Mouse (Mus musculus): ENCODE measurements around the gene Ms4a7.

Gene Ms4a7

GRCm38 (mm10) chr19:11335932-11336331 lies at the start of gene Ms4a7:
Ms4a7 (minus strand) TSS chr19:11336146.
- no peak for TF ChIP-seq GATA4 (IDR thresholded peaks at IDR 0.05; ENCODE audit: insufficient replicate concordance, low read length)

- TF ChIP-seq GATA4 (IDR thresholded peaks at IDR 0.05; ENCODE audit: insufficient replicate concordance, low read length): no peak
These were observed 40.5 kb upstream of the Ms4a7 start for GRCm38 (mm10) chr19:11376399-11376798.

- TF ChIP-seq GATA4 (IDR thresholded peaks at IDR 0.05; ENCODE audit: insufficient replicate concordance, low read length): no peak
These were observed 39.3 kb upstream of the Ms4a7 start, which contains the start of gene Ms4a4a for GRCm38 (mm10) chr19:11375273-11375672. Ms4a4a (plus strand) TSS chr19:11375523.

GRCm38 (mm10) chr19:11371181-11371580 lies 35.2 kb upstream of the Ms4a7 start:
- no peak for TF ChIP-seq GATA4 (IDR thresholded peaks at IDR 0.05; ENCODE audit: insufficient replicate concordance, low read length)

GRCm38 (mm10) chr19:11368310-11368709 lies 32.4 kb upstream of the Ms4a7 start:
- no peak for TF ChIP-seq GATA4 (IDR thresholded peaks at IDR 0.05; ENCODE audit: insufficient replicate concordance, low read length)

- no peak for TF ChIP-seq GATA4 (IDR thresholded peaks at IDR 0.05; ENCODE audit: insufficient replicate concordance, low read length)
These were observed 26.1 kb upstream of the Ms4a7 start for GRCm38 (mm10) chr19:11362002-11362401.

GRCm38 (mm10) chr19:11360106-11360505 lies 24.2 kb upstream of the Ms4a7 start:
- no peak for TF ChIP-seq GATA4 (IDR thresholded peaks at IDR 0.05; ENCODE audit: insufficient replicate concordance, low read length)

GRCm38 (mm10) chr19:11355730-11356129 lies 19.8 kb upstream of the Ms4a7 start:
- TF ChIP-seq GATA4 (IDR thresholded peaks at IDR 0.05; ENCODE audit: insufficient replicate concordance, low read length): no peak

- TF ChIP-seq GATA4 (IDR thresholded peaks at IDR 0.05; ENCODE audit: insufficient replicate concordance, low read length): no peak
These were observed 15.9 kb upstream of the Ms4a7 start for GRCm38 (mm10) chr19:11351878-11352277.

GRCm38 (mm10) chr19:11349698-11350481 lies 13.9 kb upstream of the Ms4a7 start:
- no peak for TF ChIP-seq GATA4 (IDR thresholded peaks at IDR 0.05; ENCODE audit: insufficient replicate concordance, low read length)

GRCm38 (mm10) chr19:11343992-11344391 lies 8.0 kb upstream of the Ms4a7 start:
- no peak for TF ChIP-seq GATA4 (IDR thresholded peaks at IDR 0.05; ENCODE audit: insufficient replicate concordance, low read length)

GRCm38 (mm10) chr19:11343147-11343546 lies 7.2 kb upstream of the Ms4a7 start:
- TF ChIP-seq GATA4 (IDR thresholded peaks at IDR 0.05; ENCODE audit: insufficient replicate concordance, low read length): no peak

GRCm38 (mm10) chr19:11321123-11321522 lies 14.8 kb downstream of the Ms4a7 start:
- TF ChIP-seq GATA4 (IDR thresholded peaks at IDR 0.05; ENCODE audit: insufficient replicate concordance, low read length): no peak

- TF ChIP-seq GATA4 (IDR thresholded peaks at IDR 0.05; ENCODE audit: insufficient replicate concordance, low read length): no peak
These were observed 19.2 kb downstream of the Ms4a7 start for GRCm38 (mm10) chr19:11316786-11317185.

GRCm38 (mm10) chr19:11314354-11314753 lies 21.6 kb downstream of the Ms4a7 start, which contains the start of gene Ms4a14:
Ms4a14 (minus strand) TSS chr19:11314454.
- TF ChIP-seq GATA4 (IDR thresholded peaks at IDR 0.05; ENCODE audit: insufficient replicate concordance, low read length): no peak

- no peak for TF ChIP-seq GATA4 (IDR thresholded peaks at IDR 0.05; ENCODE audit: insufficient replicate concordance, low read length)
These were observed 27.1 kb downstream of the Ms4a7 start for GRCm38 (mm10) chr19:11308888-11309287.

- TF ChIP-seq GATA4 (IDR thresholded peaks at IDR 0.05; ENCODE audit: insufficient replicate concordance, low read length): no peak
These were observed 37.0 kb downstream of the Ms4a7 start for GRCm38 (mm10) chr19:11298939-11299338.

Data from liver, adult (tissue).